Mouse (Mus musculus): Measurements from ENCODE around the gene Rplp2.

The Rplp2 gene

GRCm38 (mm10) chr7:141485186-141485585 lies 38.0 kb downstream of the Rplp2 start:
- POLR2A ChIA-PET: interaction anchor here in 3 of 4 experiments (0.6 to 38.4 kb wide), 9 partner anchors 8 to 105 kb away, joined by 3 to 944 read pairs (median 4); partner anchors contain the start of genes Polr2l (in 2 of the 3), Tspan4 (in 2 of the 3), Cd151 (in 1 of the 3) and Cracr2b (in 1 of the 3)
- CTCF ChIA-PET: no interaction called here

DNA sequence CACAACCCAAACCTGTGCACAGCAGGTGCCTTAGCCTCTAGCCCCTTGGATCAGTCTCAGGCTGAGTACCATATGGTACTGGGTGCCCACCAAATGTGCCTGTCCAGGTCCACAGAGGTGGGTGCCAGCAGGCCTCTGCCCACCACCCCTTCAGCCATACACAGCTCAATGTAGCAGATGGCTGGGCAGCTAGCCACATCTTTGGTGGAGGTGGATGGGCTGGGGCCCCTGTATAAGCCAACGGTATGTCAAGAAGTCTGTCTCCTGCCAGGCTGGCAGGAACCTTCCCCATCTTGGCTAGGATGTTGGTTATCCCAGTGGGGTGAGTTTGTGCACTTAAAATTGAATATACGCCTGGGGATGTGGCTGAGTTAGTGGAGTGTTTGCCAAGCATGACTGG lies 38.4 kb downstream of the Rplp2 start:
- ChIA-PET CTCF (interaction anchor here in 1 of 4 experiments (1.2 kb wide), 1 partner anchor 173 kb away, joined by 3 read pairs; no protein-coding TSS in a partner anchor), POLR2A (interaction anchor here in 3 of 4 experiments (0.6 to 38.4 kb wide), 7 partner anchors 8 to 105 kb away, joined by 3 to 944 read pairs (median 4); partner anchors contain the start of genes Cd151 (in 1 of the 3), Chid1 (in 1 of the 3), Cracr2b (in 1 of the 3) and Pnpla2 (in 1 of the 3))

- ChIA-PET POLR2A (interaction anchor here in 2 of 4 experiments (0.9 to 38.4 kb wide), 5 partner anchors 10 to 416 kb away, joined by 3 to 944 read pairs (median 5); partner anchors contain the start of genes Cd151 (in 1 of the 2), Chid1 (in 1 of the 2), Cracr2b (in 1 of the 2) and Pnpla2 (in 1 of the 2)), CTCF (interaction anchor here in 2 of 4 experiments (1.0 to 1.2 kb wide), 2 partner anchors 165 to 172 kb away, joined by 3 read pairs; no protein-coding TSS in a partner anchor)
These were observed 39.1 kb downstream of the Rplp2 start for GRCm38 (mm10) chr7:141486239-141486638.

DNA sequence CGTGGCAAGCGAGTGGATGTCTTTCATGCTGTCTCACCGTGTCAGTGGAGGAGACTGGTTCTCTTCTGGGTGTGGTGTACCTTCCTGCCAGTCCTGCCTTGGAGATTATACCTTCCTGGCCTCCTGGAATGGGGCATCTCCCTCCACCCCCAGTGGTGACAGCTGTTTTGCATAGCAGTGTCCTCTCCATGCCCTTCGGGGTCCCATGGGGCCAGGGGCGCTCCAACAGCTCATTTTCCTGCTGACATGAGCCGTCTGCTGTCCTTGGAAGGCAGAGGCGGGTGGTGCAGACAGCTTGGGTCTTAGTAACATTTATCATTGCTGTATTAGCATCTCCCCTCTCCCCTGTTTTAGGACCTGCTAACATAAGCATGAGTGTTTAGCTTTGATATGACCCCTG lies 40.0 kb downstream of the Rplp2 start:
- CTCF ChIA-PET: interaction anchor here in 1 of 4 experiments (1.0 kb wide), 1 partner anchor 164 kb away, joined by 3 read pairs; no protein-coding TSS in a partner anchor

DNA sequence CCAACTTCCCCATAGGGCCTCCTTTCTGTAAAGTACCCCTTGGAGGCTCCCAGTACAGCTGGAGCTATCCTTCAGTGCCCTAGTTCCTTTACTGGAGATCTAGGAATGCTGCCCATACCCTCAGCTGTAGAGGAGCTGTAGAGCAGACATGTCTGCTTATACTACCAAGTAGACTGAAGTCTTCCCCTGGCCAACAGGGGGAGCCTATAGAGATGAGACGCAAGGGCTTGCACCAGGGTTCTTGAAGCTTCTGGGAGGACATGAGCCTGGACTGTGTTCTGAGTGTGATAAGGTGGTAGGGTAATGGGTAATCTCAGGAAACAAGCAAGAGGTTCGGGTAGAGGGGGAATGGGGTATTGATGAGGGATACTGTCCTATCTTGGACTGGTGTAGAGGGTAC lies 44.0 kb downstream of the Rplp2 start:
- ChIA-PET CTCF (interaction anchor here (0.5 to 4.8 kb wide), 21 partner anchors 9 to 1370 kb away, joined by 3 to 36 read pairs (median 3); partner anchors contain the start of gene Chid1 (in 1 of the 4)), POLR2A (interaction anchor here in 2 of 4 experiments (0.6 to 38.4 kb wide), 6 partner anchors 10 to 112 kb away, joined by 3 to 944 read pairs (median 4); partner anchors contain the start of genes Cd151 (in 1 of the 2), Cracr2b (in 1 of the 2), Pnpla2 (in 1 of the 2) and Polr2l (in 1 of the 2))

More for the DNA sequence above, 40.0 kb downstream of the Rplp2 start:
- POLR2A ChIA-PET: interaction anchor here in 3 of 4 experiments (0.9 to 38.4 kb wide), 9 partner anchors 12 to 415 kb away, joined by 3 to 944 read pairs (median 5); partner anchors contain the start of genes Cd151 (in 1 of the 3), Chid1 (in 1 of the 3), Cracr2b (in 1 of the 3) and Pnpla2 (in 1 of the 3)

- POLR2A ChIA-PET: interaction anchor here in 1 of 4 experiments (0.9 kb wide), 1 partner anchor 7 kb away, joined by 3 read pairs; no protein-coding TSS in a partner anchor
- CTCF ChIA-PET: interaction anchor here in 1 of 4 experiments (1.4 to 4.8 kb wide), 2 partner anchors 12 to 98 kb away, joined by 3 to 36 read pairs; no protein-coding TSS in a partner anchor
These were observed 45.6 kb downstream of the Rplp2 start for GRCm38 (mm10) chr7:141492738-141493137.

- ChIA-PET CTCF (interaction anchor here in 2 of 4 experiments (0.6 to 4.8 kb wide), 3 partner anchors 13 to 193 kb away, joined by 3 to 36 read pairs (median 4); no protein-coding TSS in a partner anchor), POLR2A (interaction anchor here in 3 of 4 experiments (0.6 to 2.0 kb wide), 3 partner anchors 8 to 25 kb away, joined by 3 to 14 read pairs (median 3); no protein-coding TSS in a partner anchor)
These were observed 46.6 kb downstream of the Rplp2 start for GRCm38 (mm10) chr7:141493729-141494128.

DNA sequence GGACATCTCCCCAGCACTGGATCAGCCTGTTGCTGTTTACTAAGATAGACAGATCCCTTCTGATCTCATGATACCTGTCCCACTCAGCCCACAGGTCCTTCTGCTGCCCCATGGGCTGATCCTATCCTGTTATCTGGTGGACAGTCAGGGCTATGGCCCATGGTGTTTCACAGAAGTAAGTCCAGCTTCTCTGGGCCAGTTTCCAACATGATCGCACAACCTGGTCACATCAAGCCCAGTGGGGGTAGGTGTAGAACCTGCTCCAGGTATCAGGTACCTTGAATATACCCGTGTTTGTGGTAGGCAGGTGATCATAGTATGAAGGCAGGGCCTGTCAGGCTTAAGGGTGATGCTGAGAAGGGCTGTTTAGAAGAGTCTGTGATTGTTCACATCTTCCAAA lies 48.2 kb downstream of the Rplp2 start:
- ChIA-PET CTCF (interaction anchor here in 1 of 4 experiments (1.3 kb wide), 1 partner anchor 14 kb away, joined by 4 read pairs; no protein-coding TSS in a partner anchor), POLR2A (interaction anchor here in 2 of 4 experiments (0.6 to 2.0 kb wide), 5 partner anchors 10 to 55 kb away, joined by 3 to 14 read pairs (median 3); partner anchors contain the start of gene Chid1 (in 1 of the 2))

- CTCF ChIA-PET: no interaction called here
- POLR2A ChIA-PET: interaction anchor here in 1 of 4 experiments (1.3 to 2.7 kb wide), 5 partner anchors 10 to 43 kb away, joined by 3 to 6 read pairs (median 5); partner anchors contain the start of gene Chid1
These were observed 48.8 kb downstream of the Rplp2 start for GRCm38 (mm10) chr7:141495940-141496339.

- POLR2A ChIA-PET: interaction anchor here in 2 of 4 experiments (0.6 to 2.7 kb wide), 6 partner anchors 11 to 83 kb away, joined by 3 to 15 read pairs (median 4); partner anchors contain the start of genes Polr2l (in 1 of the 2) and Tspan4 (in 1 of the 2)
- CTCF ChIA-PET: interaction anchor here in 1 of 4 experiments (4.1 kb wide), 1 partner anchor 17 kb away, joined by 16 read pairs; no protein-coding TSS in a partner anchor
These were observed 50.4 kb downstream of the Rplp2 start for GRCm38 (mm10) chr7:141497600-141497999.

Data from embryonic stem cell, embryonic (primary cell).